Mouse (Mus musculus) intestine, postnatal 0 days (tissue): ENCODE data around the gene Gm29735. TPM values are rescaled to one million over a fixed set of nuclear protein-coding genes. Genes with fewer than 3 reads are reported as not detected.
"Not testable (repeated sequence)": the region's sequence is repeated elsewhere in the genome, so short reads cannot be mapped to it uniquely, and the experiment has no call there.

Experiments used
- ATAC-seq: fragments of 200-750 bp; cut with Nextera tagmentation; 2 replicates; pipeline ENCODE4 v1.8.0; 2017; ENCODE audit warnings: mild to moderate bottlenecking, moderate TSS enrichment, moderate library complexity
- H3K27ac ChIP-seq: fragments of 300-500 bp; sonication (generic); 2 replicates; pipeline ENCODE4 v1.5.1; 2014; ENCODE audit warnings: mild to moderate bottlenecking, low read depth, low read length, moderate library complexity
- H3K27me3 ChIP-seq: fragments of 300-500 bp; sonication (generic); replicated peaks from 2 replicates; pipeline ENCODE4 v1.6.1; 2014; ENCODE audit warnings: low read length, mixed read lengths; ENCODE audit not compliant: control insufficient read depth, insufficient read depth
- H3K36me3 ChIP-seq: fragments of 300-500 bp; sonication (generic); 2 replicates; pipeline ENCODE4 v1.6.1; 2014; ENCODE audit warnings: mild to moderate bottlenecking, moderate library complexity; ENCODE audit not compliant: control insufficient read depth, insufficient read depth
- H3K4me1 ChIP-seq: fragments of 300-500 bp; sonication (generic); replicated peaks from 2 replicates; pipeline ENCODE4 v1.6.1; 2014; ENCODE audit warnings: antibody characterized with exemption, low read length, mixed read lengths; ENCODE audit not compliant: control insufficient read depth, insufficient read depth
- H3K4me2 ChIP-seq: fragments of 300-500 bp; sonication (generic); replicated peaks from 2 replicates; pipeline ENCODE4 v1.6.1; 2014; ENCODE audit warnings: low read depth, mild to moderate bottlenecking, moderate library complexity
- H3K4me3 ChIP-seq: fragments of 300-500 bp; sonication (generic); 2 replicates; pipeline ENCODE4 v1.5.1; 2014; ENCODE audit warnings: low read depth, low read length
- H3K9ac ChIP-seq: fragments of 300-500 bp; sonication (generic); 2 replicates; pipeline ENCODE4 v1.6.1; 2014; ENCODE audit warnings: mild to moderate bottlenecking, low read depth, low read length
- H3K9me3 ChIP-seq: fragments of 300-500 bp; sonication (generic); 2 replicates; pipeline ENCODE4 v1.6.1; 2016; ENCODE audit warnings: mixed run types; ENCODE audit not compliant: control insufficient read depth
- CTCF ChIP-seq: sonication (generic); IDR thresholded peaks from 2 replicates; pipeline ENCODE4 v1.5.1; 2016; ENCODE audit warnings: low read depth, mild to moderate bottlenecking, control low read depth, antibody characterized with exemption, moderate library complexity
- WGBS: fragments of 180-500 bp; shearing (Covaris S2); extraction: QIAGEN DNeasy Blood & Tissue Kit; methylation state at CpG from one replicate; pipeline ENCODE4 v1.1.7; 2014; 5-methylcytosine and 5-hydroxymethylcytosine counted together
- polyA plus RNA-seq: library from polyadenylated mRNA; unstranded; fragments of >200 nt; fragmentation: Nextera tagmentation; extraction: Ambion mirVana; gene quantifications from 2 replicates; pipeline ENCODE4 v1.2.1, GENCODE M21; 2015

The Gm29735 gene
- polyA plus RNA-seq, 1 experiment from 2014 or later, result not detected

GRCm38 (mm10) chr7:142134206-142134995 is 22.5 kb downstream of the Gm29735 start:
- peak; percentile 13; the same call in 1 of the 2 replicates for ATAC-seq
- TF ChIP-seq CTCF, result peak; percentile 63
- Histone ChIP-seq H3K27me3 (no peaks in the 10 kb centered on the region), H3K9ac (no peak overlapping the region), H3K4me1 (no peaks in the 10 kb centered on the region), H3K27ac (no peak overlapping the region), H3K4me3 (no peak overlapping the region), H3K36me3 (no peaks in the 10 kb centered on the region), H3K4me2 (no peak overlapping the region), H3K9me3 (no peaks in the 10 kb centered on the region)
- WGBS, result 50% methylated on average over 4 of the region's 4 CpGs

GRCm38 (mm10) chr7:142128843-142129242 is 28.1 kb downstream of the Gm29735 start:
- Histone ChIP-seq H3K36me3 (no peaks in the 10 kb centered on the region), H3K9ac (no peak overlapping the region), H3K9me3 (no peaks in the 10 kb centered on the region), H3K4me2 (no peak overlapping the region), H3K27me3 (no peaks in the 10 kb centered on the region), H3K4me1 (no peaks in the 10 kb centered on the region), H3K27ac (no peak overlapping the region), H3K4me3 (no peak overlapping the region)
- peak; percentile 61 for TF ChIP-seq CTCF
- WGBS, result 61% methylated on average over 4 of the region's 4 CpGs
- ATAC-seq, result no peak

- H3K4me3 ChIP-seq, ATAC-seq, H3K9me3 ChIP-seq, H3K27me3 ChIP-seq, H3K4me1 ChIP-seq, H3K9ac ChIP-seq, H3K36me3 ChIP-seq, H3K4me2 ChIP-seq, H3K27ac ChIP-seq: not testable (repeated sequence)
- WGBS, result 52% methylated on average over 1 of the region's 1 CpGs
Observed at GRCm38 (mm10) chr7:142120629-142121028, 36.3 kb downstream of the Gm29735 start, which contains the start of gene Gm45618. Gene Gm45618, minus strand, starts transcription at chr7:142120729.

GRCm38 (mm10) chr7:142119632-142120031 is 37.3 kb downstream of the Gm29735 start:
- H3K9me3 ChIP-seq, result no peaks in the 10 kb centered on the region
- ATAC-seq, result peak; percentile 53; the same call in 1 of the 2 replicates
- TF ChIP-seq CTCF, result peak; percentile 70
- H3K4me2 ChIP-seq, result no peak overlapping the region
- no peak overlapping the region for H3K4me3 ChIP-seq
- no peak overlapping the region for H3K9ac ChIP-seq
- no peaks in the 10 kb centered on the region for H3K27me3 ChIP-seq
- no peaks in the 10 kb centered on the region for H3K4me1 ChIP-seq
- 17% methylated on average over 5 of the region's 5 CpGs for WGBS
- H3K27ac ChIP-seq, result no peak overlapping the region
- H3K36me3 ChIP-seq, result no peaks in the 10 kb centered on the region

Other genes with a start within 250 kb of the Gm29735 start
- gene Tollip, start 238.6 kb downstream of the Gm29735 start, polyA plus RNA-seq, result 48.6 and 49.1 TPM in 2 replicates
- 0.55 and 0.69 TPM in 2 replicates for gene Brsk2, start 207.4 kb downstream of the Gm29735 start, polyA plus RNA-seq
- gene Mob2, start 96.0 kb downstream of the Gm29735 start, polyA plus RNA-seq, result 49.5 and 54.7 TPM in 2 replicates
- gene Dusp8, start 61.3 kb downstream of the Gm29735 start, polyA plus RNA-seq, result 5.8 and 6.4 TPM in 2 replicates
- not detected in 2 replicates for gene Gm45618, start 36.4 kb downstream of the Gm29735 start, polyA plus RNA-seq
- not detected in 2 replicates for gene Gm39115, start 21.1 kb downstream of the Gm29735 start, polyA plus RNA-seq
- not detected in 2 replicates for gene Gm45337, start 12.5 kb downstream of the Gm29735 start, polyA plus RNA-seq
- gene Gm4553, start 8.6 kb upstream of the Gm29735 start, polyA plus RNA-seq, result not detected in 2 replicates
- not detected in 2 replicates for gene Krtap5-2, start 18.9 kb upstream of the Gm29735 start, polyA plus RNA-seq
- gene Gm10153, start 33.3 kb upstream of the Gm29735 start, polyA plus RNA-seq, result not detected in 2 replicates
- gene Krtap5-3, start 44.3 kb upstream of the Gm29735 start, polyA plus RNA-seq, result not detected in 2 replicates
- gene Gm7579, start 54.7 kb upstream of the Gm29735 start, polyA plus RNA-seq, result not detected in 2 replicates
- gene Krtap5-5, start 72.9 kb upstream of the Gm29735 start, polyA plus RNA-seq, result not detected in 2 replicates
- not detected in 2 replicates for gene Gm40460, start 84.0 kb upstream of the Gm29735 start, polyA plus RNA-seq
- gene Gm2431, start 101.2 kb upstream of the Gm29735 start, polyA plus RNA-seq, result not detected in 2 replicates
- gene Gm4559, start 117.2 kb upstream of the Gm29735 start, polyA plus RNA-seq, result not detected in 2 replicates
- not detected in 2 replicates for gene Krtap5-1, start 140.0 kb upstream of the Gm29735 start, polyA plus RNA-seq
- gene Krtap5-4, start 146.4 kb upstream of the Gm29735 start, polyA plus RNA-seq, result not detected in 2 replicates
- 1.5 and 1.6 TPM in 2 replicates for gene Ifitm10, start 216.6 kb upstream of the Gm29735 start, polyA plus RNA-seq
- not detected in 2 replicates for gene Gm49369, start 225.6 kb upstream of the Gm29735 start, polyA plus RNA-seq
- gene Ctsd, start 230.9 kb upstream of the Gm29735 start, polyA plus RNA-seq, result 479 and 496 TPM in 2 replicates